Mouse (Mus musculus) lung, postnatal 0 days (tissue): ENCODE data around the gene Snw1. TPM values are rescaled to one million over a fixed set of nuclear protein-coding genes. Genes with fewer than 3 reads are reported as not detected.
A peak's percentile ranks its signal among the peaks of the same experiment; 100 is the strongest.

Experiments
- ATAC-seq: fragments of 200-750 bp; cut with Nextera tagmentation; 2 replicates; pipeline ENCODE4 v1.8.0; 2017; ENCODE audit warnings: moderate library complexity
- DNase-seq: peaks from one replicate; pipeline ENCODE4 v3.0.0-alpha.2; 2016; ENCODE audit warnings: low spot score
- H3K27ac ChIP-seq: fragments of 300-500 bp; sonication (generic); 2 replicates; pipeline ENCODE4 v1.5.1; 2014; ENCODE audit warnings: antibody characterized with exemption, mild to moderate bottlenecking, low read length, mixed read lengths
- H3K27me3 ChIP-seq: fragments of 300-500 bp; sonication (generic); replicated peaks from 2 replicates; pipeline ENCODE4 v1.6.1; 2014; ENCODE audit warnings: low read length, mixed read lengths; ENCODE audit not compliant: insufficient read depth
- H3K36me3 ChIP-seq: fragments of 300-500 bp; sonication (generic); 2 replicates; pipeline ENCODE4 v1.6.1; 2014; ENCODE audit warnings: low read length, mixed read lengths; ENCODE audit not compliant: insufficient read depth
- H3K4me1 ChIP-seq: fragments of 300-500 bp; sonication (generic); 2 replicates; pipeline ENCODE4 v1.6.1; 2014; ENCODE audit warnings: antibody characterized with exemption, low read depth, low read length, mixed read lengths; ENCODE audit not compliant: insufficient read depth
- H3K4me2 ChIP-seq: fragments of 300-500 bp; sonication (generic); replicated peaks from 2 replicates; pipeline ENCODE4 v1.6.1; 2014; ENCODE audit warnings: low read depth, mild to moderate bottlenecking, low read length, moderate library complexity, mixed read lengths
- H3K4me3 ChIP-seq: fragments of 300-500 bp; sonication (generic); 2 replicates; pipeline ENCODE4 v1.5.1; 2014; ENCODE audit warnings: low read depth, low read length
- H3K9ac ChIP-seq: fragments of 300-500 bp; sonication (generic); replicated peaks from 2 replicates; pipeline ENCODE4 v1.6.1; 2014; ENCODE audit warnings: low read depth, mild to moderate bottlenecking
- H3K9me3 ChIP-seq: fragments of 300-500 bp; sonication (generic); 2 replicates; pipeline ENCODE4 v1.6.1; 2016; ENCODE audit warnings: low read length, mixed read lengths
- CTCF ChIP-seq: IDR thresholded peaks from 2 replicates; pipeline ENCODE4 v1.5.1; 2016; ENCODE audit warnings: antibody characterized with exemption, mild to moderate bottlenecking
- EP300 ChIP-seq: IDR thresholded peaks from 2 replicates; pipeline ENCODE4 v1.6.1; 2016; ENCODE audit warnings: antibody characterized with exemption, mild to moderate bottlenecking, control low read depth
- WGBS: fragments of 180-500 bp; shearing (Covaris S2); extraction: QIAGEN DNeasy Blood & Tissue Kit; methylation state at CpG from one replicate; pipeline ENCODE4 v1.1.7; 2014; 5-methylcytosine and 5-hydroxymethylcytosine counted together
- polyA plus RNA-seq: library from polyadenylated mRNA; unstranded; fragments of >200 nt; fragmentation: Nextera tagmentation; extraction: Ambion mirVana; gene quantifications from 2 replicates; pipeline ENCODE4 v1.2.1, GENCODE M21; 2015

The Snw1 gene
- polyA plus RNA-seq, 1 experiment from 2014 or later, result 93.9 TPM

- Histone ChIP-seq H3K9me3 (no peaks in the 10 kb centered on the region), H3K36me3 (no peaks in the 10 kb centered on the region), H3K4me3 (no peak overlapping the region), H3K27me3 (no peaks in the 10 kb centered on the region), H3K9ac (no peak overlapping the region), H3K4me1 (no peaks in the 10 kb centered on the region), H3K4me2 (no peak overlapping the region), H3K27ac (no peak overlapping the region)
- WGBS, result 67% methylated on average over 3 of the region's 3 CpGs
- TF ChIP-seq EP300 (no peak), CTCF (no peak)
- DNase-seq (no peak), ATAC-seq (no peak)
Observed at GRCm38 (mm10) chr12:87474756-87475155, 2.7 kb upstream of the Snw1 start.

DNA sequence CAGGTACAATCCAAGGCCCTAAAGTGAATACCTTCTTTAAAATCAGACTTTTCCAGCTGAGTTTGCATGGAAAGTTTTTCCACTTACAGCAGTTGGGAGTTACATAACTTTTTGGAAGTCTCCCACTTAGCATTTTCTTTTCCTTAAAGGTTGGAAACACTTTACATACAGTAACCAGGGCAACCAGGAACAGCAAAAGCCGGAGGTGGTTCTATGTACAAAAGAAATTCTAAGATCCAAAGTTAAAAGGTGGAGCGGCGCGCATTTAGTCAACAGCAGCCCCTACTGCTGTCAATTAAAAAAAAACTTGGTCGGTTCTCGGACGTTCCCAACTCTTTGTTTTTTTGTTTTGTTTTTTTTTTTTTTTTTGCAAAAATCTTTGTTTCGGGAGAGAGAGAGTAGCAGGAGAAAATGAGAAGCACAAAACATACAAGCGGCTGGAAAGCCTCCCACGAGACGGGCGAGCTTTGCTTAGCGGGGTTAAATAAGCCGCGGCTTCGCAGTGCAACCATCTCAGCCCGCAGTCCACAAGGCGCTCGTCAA is 582 bp downstream of the Snw1 start:
- WGBS, result under 1% methylated on average over 19 of the region's 19 CpGs
- DNase-seq (peak; percentile 88), ATAC-seq (0 out of 2 replicates have a peak, but pooled peaks have one; percentile 14)
- H3K4me1 ChIP-seq, result no peaks in the 10 kb centered on the region
- H3K27me3 ChIP-seq, result no peaks in the 10 kb centered on the region
- TF ChIP-seq EP300 (peak; percentile 33; the same call in 1 of the 2 replicates), CTCF (no peak)
- H3K4me3 ChIP-seq, result peak overlapping the region; percentile 85
- no peaks in the 10 kb centered on the region for H3K36me3 ChIP-seq
- H3K27ac ChIP-seq, result peak overlapping the region; percentile 95
- H3K9me3 ChIP-seq, result no peaks in the 10 kb centered on the region
- peak overlapping the region; percentile 63 for H3K4me2 ChIP-seq
- H3K9ac ChIP-seq, result peak overlapping the region; percentile 99

DNA sequence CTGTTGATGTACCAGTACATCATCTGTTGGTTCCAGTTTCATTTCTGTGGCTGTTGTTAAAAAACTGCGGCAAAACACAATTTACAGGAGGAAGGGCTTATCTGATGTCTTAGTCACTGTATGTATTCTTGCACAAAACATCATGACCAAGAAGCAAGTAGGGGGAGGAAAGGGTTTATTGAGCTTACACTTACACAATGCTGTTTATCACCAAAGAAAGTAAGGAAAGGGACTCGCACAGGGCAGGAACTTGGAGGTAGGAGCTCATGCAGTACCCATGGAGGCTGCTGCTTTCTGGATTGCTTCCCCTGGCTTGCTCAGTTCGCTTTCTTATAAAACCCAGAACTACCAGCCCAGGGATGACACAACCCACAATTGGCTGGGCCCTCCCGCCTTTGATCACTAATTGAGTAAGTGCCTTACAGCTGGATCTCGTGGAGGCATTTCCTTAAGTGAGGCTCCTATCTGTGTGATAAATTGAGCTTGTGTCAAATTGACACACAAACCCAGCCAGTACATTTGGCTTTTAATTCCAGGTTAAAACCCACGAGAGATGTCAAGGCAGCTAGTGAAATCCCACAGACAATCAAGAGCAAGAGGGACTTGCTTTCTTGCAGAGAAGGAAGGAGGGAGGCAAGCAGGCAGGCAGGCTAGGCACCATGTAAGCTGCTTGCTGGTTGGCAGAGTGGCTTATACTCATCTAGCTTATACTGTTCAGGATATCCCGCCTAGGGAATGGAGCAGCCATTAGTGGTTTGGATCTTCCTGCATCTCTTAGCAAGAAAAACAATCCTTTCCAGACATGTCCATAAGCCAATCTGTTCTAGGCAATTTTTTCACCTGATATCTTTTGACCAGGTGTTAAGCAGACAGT is 1.6 kb downstream of the Snw1 start:
- H3K27ac ChIP-seq, result no peak overlapping the region
- TF ChIP-seq CTCF (no peak), EP300 (no peak)
- H3K4me1 ChIP-seq, result no peaks in the 10 kb centered on the region
- 52% methylated on average over 7 of the region's 7 CpGs for WGBS
- DNase-seq, result no peak
- no peak for ATAC-seq
- peak overlapping the region; percentile 99; the same call in 1 of the 2 replicates for H3K9ac ChIP-seq
- H3K27me3 ChIP-seq, result no peaks in the 10 kb centered on the region
- H3K9me3 ChIP-seq, result no peaks in the 10 kb centered on the region
- peak overlapping the region; percentile 63 for H3K4me2 ChIP-seq
- H3K4me3 ChIP-seq, result no peak overlapping the region
- H3K36me3 ChIP-seq, result no peaks in the 10 kb centered on the region

DNA sequence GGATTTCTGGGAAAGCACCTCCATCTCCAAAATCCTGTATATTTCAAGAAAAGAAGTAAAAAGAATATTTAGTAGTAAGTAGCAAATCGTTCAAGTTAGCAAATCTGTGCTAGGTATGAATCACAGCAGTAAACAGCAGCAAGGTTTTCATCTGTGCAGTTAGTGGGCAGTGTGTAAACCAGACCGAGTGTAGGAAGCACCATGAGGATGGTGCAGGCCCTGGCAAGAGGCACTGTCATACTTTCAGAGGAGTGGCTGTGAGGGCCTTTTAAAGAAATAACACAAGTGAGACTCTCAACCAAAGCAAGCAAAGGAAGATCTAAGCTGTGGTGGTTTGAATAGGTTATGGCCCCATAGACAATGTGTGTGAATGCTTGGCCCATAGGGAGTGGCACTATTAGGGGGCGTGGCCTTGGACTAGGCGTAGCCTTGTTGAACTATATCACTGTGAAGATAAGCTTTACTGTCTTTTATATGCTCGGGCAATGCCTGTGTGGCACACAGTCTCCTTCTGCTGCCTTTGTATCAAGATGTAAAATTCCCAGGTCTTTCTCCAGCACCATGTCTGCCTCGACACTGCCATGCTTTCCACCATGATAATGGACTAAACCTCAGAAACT is 7.3 kb downstream of the Snw1 start:
- 84% methylated on average over 6 of the region's 6 CpGs for WGBS
- ATAC-seq (no peak), DNase-seq (no peak)
- H3K4me1 ChIP-seq, result no peaks in the 10 kb centered on the region
- no peaks in the 10 kb centered on the region for H3K9me3 ChIP-seq
- no peak overlapping the region for H3K27ac ChIP-seq
- H3K27me3 ChIP-seq, result no peaks in the 10 kb centered on the region
- H3K4me2 ChIP-seq, result no peak overlapping the region
- TF ChIP-seq EP300 (no peak), CTCF (no peak)
- peaks cover 23% of the 10 kb centered on the region for H3K36me3 ChIP-seq
- H3K9ac ChIP-seq, result no peak overlapping the region
- no peak overlapping the region for H3K4me3 ChIP-seq

DNA sequence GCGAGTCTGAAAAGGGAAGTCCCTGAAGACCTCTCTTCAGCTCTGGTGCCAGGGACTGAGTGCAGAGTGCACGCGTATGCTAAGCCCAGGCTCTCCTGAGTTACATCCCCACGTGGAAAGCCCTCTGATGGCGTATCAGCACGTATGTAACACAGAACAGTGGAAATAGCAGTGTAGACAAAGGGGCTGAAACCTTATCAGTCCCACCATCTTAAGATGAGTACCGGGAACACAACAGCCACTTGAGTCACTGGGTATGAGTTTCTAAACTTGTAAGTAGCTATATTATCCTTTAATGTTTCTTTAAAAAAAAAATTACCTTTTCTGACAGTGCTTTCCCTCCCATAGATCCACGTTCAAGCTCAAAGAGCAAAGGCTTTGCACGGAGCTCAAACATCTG is 22.6 kb downstream of the Snw1 start:
- TF ChIP-seq CTCF, result no peak
- TF ChIP-seq EP300, result no peak
- Histone ChIP-seq H3K36me3 (peaks cover 46% of the 10 kb centered on the region), H3K27me3 (no peaks in the 10 kb centered on the region), H3K4me3 (no peak overlapping the region), H3K9me3 (no peaks in the 10 kb centered on the region), H3K27ac (no peak overlapping the region), H3K4me2 (no peak overlapping the region), H3K4me1 (no peaks in the 10 kb centered on the region; the same call in 1 of the 2 replicates), H3K9ac (no peak overlapping the region)
- WGBS, result 82% methylated on average over 9 of the region's 9 CpGs
- ATAC-seq (no peak), DNase-seq (no peak)

DNA sequence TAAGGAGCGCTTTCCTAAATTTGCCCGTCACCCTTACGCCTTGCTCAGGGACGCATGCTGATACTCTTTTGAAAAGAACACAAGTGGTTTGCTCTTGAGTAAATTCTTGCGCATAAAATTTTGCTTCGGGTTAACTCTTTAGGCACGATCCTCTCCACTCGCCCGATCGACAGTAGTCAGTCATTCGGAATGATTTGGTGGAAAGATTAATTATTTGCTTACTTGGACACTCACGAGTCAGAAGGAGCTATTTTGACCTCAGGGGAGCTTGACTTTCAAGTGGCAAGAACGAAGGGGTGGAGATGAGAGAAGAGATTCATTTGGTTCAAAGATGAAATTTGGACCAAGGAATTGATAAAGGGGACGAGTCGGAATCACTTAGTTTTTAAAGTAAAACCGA is 27.9 kb downstream of the Snw1 start:
- Histone ChIP-seq H3K9me3 (no peaks in the 10 kb centered on the region), H3K27ac (no peak overlapping the region), H3K4me2 (peak overlapping the region; percentile 70), H3K27me3 (no peaks in the 10 kb centered on the region), H3K36me3 (peaks cover 13% of the 10 kb centered on the region; the same call in 1 of the 2 replicates), H3K4me3 (peak overlapping the region; percentile 96), H3K4me1 (peaks cover 7% of the 10 kb centered on the region), H3K9ac (peak overlapping the region; percentile 16)
- DNase-seq (peak; percentile 19), ATAC-seq (peak; percentile 34)
- TF ChIP-seq EP300, result no peak
- no peak for TF ChIP-seq CTCF
- 2% methylated on average over 16 of the region's 16 CpGs for WGBS
